Mouse (Mus musculus) ovary, postnatal 36 days (tissue): Measurements from ENCODE around the gene Lztr1.

Experiments
- DNase-seq: peaks from one replicate; pipeline ENCODE4 v3.0.0; 2022; ENCODE audit warnings: low spot score, mixed read lengths

Gene Lztr1

GRCm38 (mm10) chr16:17508546-17509239 lies at the start of gene Lztr1:
Lztr1 (plus strand) TSS chr16:17508688.
- peak; percentile 88 for DNase-seq

- no peak for DNase-seq
Measured at GRCm38 (mm10) chr16:17460254-17460653, 48.2 kb upstream of the Lztr1 start.

GRCm38 (mm10) chr16:17461596-17461995 lies 46.9 kb upstream of the Lztr1 start:
- no peak for DNase-seq

- DNase-seq: no peak
Measured at GRCm38 (mm10) chr16:17463184-17463583, 45.3 kb upstream of the Lztr1 start.

- DNase-seq: no peak
Measured at GRCm38 (mm10) chr16:17466875-17467663, 41.4 kb upstream of the Lztr1 start.

GRCm38 (mm10) chr16:17472498-17472897 lies 36.0 kb upstream of the Lztr1 start:
- DNase-seq: no peak

DNA sequence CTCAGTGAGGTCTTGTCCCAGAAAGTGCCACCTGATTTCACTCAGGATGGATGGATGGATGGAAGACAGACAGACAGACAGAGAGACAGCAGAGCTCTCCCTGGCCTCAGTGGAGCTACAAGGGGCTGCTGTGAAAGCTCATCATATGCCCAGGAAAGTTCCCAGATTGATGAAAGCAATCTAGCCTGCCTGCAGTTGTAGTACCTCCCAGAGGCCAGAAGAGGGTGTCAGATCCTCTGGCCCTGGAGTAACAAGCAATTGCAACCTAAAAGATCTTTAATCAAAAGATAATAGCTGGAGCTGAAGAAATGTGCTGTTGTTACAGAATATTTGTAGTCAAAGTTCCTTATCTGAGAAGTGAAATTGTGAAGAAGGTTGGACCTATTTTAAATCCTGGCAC lies 34.4 kb upstream of the Lztr1 start:
- no peak for DNase-seq

DNA sequence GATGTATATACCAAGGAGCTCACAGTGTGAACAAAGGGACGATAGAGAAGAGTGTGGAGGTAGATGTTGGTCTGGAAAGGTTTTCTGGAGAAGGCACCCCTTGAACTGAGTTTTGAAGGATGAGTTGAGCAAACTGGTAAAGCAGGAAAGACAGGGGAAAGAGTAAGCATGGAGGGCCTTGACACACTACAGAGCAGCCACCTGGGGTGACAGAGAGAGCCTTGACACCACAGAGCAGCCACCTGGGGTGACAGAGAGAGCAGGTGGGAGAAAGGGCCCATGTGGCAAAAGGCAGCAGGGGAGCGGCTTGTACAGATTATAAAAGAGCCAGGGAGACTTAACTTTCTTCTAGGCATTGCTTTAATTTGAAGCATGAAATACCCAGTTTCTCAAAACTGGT lies 33.7 kb upstream of the Lztr1 start:
- DNase-seq: no peak

- no peak for DNase-seq
Measured at GRCm38 (mm10) chr16:17475326-17475725, 33.2 kb upstream of the Lztr1 start.

DNA sequence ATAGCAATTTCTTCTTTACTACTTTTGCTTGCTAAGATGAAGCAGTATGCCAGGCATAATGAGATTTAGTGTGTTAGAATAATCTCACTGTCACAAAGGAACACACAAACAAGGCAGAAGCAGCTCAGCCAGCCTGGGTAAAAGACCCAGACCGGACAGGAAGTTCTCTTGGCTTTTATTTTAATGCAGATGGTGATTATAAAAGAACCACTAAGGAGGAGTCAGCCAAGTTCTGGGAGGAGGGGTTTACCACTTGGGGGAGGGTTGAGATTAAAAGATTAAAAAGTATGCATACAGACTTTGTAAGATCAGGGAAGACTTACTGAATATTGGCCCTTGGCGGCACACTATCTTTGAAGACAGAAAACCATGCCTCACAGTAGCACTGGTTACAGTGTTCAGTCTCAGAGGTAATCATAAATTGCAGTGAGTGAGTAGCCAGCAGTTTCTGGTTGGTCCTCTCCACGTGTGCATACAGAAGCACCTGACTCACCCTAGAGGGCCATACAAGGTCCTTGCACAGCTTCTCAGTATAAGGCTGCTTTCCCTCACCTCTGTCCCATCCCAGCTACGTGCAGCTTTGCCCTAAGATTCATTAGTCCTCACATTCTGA lies 30.1 kb upstream of the Lztr1 start:
- no peak for DNase-seq

GRCm38 (mm10) chr16:17481465-17481864 lies 27.0 kb upstream of the Lztr1 start:
- no peak for DNase-seq

DNA sequence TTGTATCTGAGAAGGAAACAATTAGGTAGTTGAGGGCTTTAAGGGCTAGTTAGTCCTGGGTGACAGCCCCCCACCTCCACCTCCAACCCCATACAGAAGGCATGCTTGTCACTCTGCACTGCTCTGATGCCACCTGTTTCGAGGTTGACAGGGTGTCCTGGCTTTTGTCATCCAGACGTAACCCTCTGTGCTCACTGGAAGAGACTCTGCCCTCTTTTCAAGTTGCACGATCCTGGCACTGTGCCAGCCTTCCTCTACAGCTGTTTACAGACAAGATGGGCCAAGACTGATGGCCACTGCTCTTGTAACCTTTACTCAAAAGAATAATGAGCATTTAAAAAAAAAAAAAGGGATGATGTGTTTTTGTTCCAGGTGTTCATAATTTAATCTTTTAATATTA lies 22.0 kb upstream of the Lztr1 start:
- no peak for DNase-seq

DNA sequence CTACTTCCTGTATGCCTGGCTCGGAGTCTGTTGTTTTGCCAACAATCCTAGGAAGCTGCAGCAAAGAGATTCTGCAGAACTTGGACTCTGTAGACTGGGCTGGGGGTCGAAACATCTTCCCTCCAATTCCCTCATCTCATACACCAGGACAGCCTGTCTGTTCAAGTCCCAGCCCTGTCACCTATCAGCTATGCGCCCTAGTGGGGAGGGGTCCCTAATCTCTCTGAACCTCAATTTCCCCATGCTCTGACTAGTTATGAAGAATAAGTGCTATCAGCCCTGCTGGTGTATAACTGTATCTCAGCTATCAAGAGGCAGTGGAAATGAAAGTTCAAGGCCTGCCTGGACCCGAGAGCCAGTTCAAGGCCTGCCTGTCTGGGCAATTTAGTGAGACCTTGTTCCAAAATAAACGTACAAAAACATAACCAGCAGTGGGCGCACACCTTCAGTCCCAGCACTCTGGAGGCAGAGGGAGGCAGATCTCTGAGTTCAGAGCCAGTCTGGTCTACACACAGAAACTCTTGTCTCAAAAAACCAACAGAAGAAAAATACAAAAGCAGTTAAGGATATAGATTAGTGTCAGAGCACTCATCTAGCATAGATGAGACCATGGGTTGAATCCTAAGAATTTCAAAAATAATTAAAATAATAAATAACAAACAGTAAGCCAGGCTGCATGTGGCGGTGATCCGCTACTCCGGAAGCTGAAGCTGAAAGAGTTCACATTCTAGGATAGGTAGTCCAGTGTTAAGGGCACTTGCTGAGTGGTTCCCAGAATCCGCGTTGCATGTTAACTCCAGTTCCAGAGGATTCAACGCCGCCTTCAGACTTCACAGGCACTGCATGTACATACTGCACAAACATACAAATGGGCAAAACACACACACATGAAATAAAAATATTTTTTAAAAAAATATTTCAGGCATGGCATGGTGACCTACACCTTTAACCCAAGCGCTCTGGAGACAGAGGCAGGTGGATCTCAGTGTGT lies 19.7 kb upstream of the Lztr1 start:
- no peak for DNase-seq

DNA sequence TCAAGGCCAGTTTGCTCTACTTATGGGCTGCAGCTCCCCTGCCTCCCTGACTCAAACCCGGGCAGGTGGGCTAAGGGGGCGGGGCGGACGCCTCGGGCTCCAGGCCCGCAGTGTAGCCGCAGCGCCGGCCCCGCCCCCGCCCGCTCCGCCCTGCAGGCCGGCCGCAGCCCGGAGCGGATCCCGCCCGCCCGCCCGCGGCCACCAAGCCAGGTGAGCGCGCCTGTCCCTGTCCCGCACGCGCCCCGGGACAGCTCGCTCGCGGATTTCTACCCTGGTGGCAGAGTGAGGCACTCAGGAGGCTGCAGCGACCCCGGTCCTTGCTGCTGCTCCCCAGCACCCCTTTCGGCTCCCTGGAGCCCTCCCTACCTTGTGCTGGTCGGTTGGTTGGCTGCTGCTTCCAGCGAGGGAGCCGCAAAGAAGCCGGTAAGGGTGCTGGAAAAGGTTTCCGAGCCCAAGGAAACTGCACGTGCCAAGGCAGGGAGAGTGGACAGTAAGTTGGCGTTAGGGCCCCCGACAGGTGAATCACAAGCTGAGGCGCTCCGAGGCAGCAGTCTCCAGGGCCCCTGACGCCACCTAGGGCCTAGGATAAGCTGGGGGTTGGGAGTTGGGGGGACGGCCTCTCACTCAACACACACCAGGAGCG lies 18.9 kb upstream of the Lztr1 start, which contains the start of gene Aifm3:
Aifm3 (plus strand) TSS at position 143 of the 643 bp plus-strand sequence.
- peak; percentile 44 for DNase-seq

- DNase-seq: no peak
Measured at GRCm38 (mm10) chr16:17491154-17491553, 17.3 kb upstream of the Lztr1 start.

GRCm38 (mm10) chr16:17491896-17492561 lies 16.5 kb upstream of the Lztr1 start:
- DNase-seq: no peak

GRCm38 (mm10) chr16:17496499-17497305 lies 11.8 kb upstream of the Lztr1 start:
- peak; percentile 63 for DNase-seq

DNA sequence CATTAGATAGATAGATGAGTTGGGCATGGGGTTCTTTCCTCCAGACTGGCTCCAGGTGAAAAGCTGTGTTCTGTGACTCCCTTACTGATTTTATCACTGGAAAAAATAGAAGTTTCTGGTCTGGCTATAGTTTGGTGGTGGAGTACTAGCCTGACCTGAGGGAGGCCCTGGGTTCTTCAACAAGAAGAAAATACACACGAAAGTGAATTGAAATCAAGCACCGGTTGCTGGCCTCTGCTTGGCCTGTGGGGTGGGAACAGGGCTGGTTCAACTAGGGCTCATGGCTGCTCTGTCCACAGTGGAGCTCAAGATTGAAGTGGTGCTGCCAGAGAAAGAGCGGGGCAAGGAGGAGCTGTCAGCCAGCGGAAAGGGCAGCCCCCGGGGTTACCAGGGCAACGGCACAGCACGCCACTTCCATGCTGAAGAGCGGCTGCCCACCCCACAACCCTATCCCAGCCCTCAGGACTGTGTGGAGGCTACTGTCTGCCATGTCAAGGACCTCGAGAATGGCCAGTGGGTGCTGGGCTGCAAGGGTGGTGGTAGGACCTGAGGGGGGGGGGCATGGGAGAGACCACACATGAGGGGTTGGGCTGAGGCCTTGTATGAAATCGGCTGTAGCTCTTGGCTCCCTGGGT lies 9.1 kb upstream of the Lztr1 start:
- no peak for DNase-seq

GRCm38 (mm10) chr16:17502681-17503080 lies 5.8 kb upstream of the Lztr1 start:
- no peak for DNase-seq
